Mouse (Mus musculus) heart, postnatal 10 days (tissue): ENCODE results near the gene Dclk2. TPM values are rescaled to one million over a fixed set of nuclear protein-coding genes. Genes with fewer than 3 reads are reported as not detected.

ENCODE experiments used
- DNase-seq, 2 experiments: peaks; one replicate each; pipeline ENCODE4 v3.0.0; 2021
- intact Hi-C: fragments of 180-260 bp; cut with DNase I; formaldehyde crosslinking; loops from one replicate; pipeline ENCODE4 v1.15.1; 2025
- total RNA-seq, 2 experiments: library from RNA; stranded (reverse); gene quantifications; 2 replicates each; pipeline ENCODE4 v1.2.3; 2021

Gene Dclk2
- 1 to 10 TPM; 5.0 to 5.3 TPM for total RNA-seq

DNA sequence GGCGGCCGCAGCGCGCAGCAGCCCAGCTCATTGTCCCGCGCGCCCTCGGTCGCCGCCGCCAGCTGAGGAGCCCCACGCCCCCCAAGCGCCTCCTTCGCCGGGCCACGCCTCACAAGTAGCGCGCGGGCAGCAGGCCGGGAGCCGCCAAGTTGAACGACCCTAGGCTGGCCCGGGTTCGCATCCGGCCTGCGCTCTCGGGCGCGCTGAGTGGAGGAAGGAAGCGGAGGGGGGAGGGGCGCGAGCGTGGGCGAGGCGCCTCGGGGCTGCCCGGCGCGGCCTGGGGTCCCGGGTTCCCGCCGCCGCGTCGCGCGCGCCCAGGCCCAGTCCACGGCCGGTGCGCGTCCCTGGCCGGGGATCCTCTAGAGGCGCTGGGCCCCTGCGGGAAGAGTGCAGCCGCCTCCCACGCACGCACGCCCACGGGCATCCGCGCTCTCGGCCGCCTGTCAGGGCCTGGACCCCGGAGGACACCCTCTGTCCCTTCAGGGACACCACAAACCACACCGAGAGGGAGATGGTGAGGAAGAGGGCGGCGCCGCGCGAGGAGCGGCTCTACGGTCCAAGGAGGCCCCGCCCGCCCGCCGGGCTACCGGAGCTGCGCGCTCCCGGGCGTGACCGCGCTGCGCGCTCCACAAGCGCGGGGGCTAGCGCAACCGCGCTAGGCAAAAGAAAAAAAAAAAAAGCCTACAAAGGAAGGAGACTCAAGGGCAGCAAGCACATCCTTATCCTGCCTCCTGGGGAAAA is at the start of gene Dclk2:
Dclk2 (minus strand) TSS at position 510 of the 741 bp plus-strand sequence.
- peak; percentile 78 to 82 for DNase-seq
- intact Hi-C loops, result no loop called here

DNA sequence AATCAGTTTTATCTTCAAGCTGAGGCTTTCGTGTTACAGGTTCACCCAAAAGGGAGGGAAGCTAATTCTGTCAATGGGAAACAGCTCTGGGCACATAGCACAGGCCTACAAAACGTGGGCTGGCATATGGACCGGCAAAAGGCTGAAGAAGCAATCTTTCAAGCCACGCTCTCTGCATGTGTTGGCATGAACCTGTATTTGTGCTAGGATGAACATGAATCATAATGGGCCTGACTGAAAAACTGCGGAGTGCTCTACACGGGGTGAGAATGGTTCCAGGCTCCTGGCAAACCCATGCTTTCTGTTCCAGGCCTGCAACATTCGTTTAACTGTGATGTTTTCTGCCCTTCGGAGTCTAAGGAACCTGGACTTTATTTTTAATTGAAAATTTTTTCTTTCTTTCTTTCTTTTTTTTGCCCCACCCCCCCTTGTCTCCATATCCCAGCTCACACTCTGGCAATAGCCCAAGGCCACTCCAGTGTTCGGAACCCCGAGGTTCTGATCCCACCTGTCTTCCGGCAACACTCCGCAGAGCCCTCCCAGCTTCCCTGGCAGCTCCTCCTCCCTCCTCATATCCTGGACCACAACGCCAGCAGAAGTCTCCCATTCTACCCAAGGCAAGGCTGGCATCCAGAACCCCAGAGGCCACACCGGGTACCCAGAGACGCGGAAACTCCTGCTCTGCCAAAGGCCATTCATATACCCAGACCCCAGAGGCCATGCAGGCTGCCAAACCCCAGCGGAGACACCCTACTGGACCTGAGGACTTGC is 42.2 kb upstream of the Dclk2 start:
- no peak for DNase-seq
- intact Hi-C loops, result no loop called here

DNA sequence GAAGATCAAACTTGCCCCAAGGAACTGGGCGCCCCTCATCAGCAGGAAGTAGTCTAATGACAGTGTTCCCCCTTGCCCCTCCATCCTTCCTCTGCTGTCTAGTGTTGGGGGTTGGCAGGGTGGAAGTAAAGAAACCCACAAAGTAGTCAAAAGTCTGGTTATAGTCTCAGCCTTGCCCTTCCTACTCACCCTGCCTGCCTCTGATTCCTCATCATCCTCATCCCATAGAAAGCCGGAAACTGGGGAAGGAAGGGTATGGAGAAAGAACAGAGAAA is 40.7 kb upstream of the Dclk2 start:
- intact Hi-C loops, result no loop called here
- DNase-seq, result no peak

DNA sequence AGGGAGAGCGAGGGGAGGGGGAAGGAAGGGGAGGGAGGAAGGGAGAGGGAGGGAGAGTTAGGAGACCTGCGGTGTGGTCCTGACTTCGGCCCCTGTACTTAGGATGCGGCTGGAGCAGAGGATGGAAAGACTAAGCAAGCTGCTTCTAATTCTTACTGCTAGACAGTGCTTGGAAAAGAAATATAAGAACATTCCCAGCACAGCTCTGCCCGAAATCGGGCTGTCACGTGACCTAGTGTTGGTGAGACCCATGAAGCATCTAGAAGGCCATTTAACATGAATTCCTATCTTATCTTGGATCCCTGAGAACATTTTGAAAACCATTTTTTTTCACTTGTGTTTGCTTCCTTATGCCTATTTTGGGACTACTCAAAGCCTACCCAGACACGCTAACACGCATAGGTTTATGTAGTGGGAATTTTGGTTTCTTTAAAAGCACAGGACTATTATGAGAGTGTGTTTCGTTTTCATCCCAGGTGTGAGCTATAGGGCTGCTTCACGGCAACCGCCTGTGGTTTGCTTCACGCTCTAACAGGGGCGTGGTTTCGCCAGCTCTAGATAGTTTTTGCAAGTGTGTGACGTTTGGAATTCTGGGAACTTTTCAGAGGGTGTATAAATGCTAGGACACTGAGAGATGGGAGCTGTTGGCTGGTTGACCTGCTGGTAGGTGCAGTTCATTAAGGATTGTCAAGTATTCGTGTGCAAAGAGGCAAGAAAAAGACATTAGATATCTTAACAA is 40.2 kb upstream of the Dclk2 start:
- intact Hi-C loops, result no loop called here
- no peak for DNase-seq

DNA sequence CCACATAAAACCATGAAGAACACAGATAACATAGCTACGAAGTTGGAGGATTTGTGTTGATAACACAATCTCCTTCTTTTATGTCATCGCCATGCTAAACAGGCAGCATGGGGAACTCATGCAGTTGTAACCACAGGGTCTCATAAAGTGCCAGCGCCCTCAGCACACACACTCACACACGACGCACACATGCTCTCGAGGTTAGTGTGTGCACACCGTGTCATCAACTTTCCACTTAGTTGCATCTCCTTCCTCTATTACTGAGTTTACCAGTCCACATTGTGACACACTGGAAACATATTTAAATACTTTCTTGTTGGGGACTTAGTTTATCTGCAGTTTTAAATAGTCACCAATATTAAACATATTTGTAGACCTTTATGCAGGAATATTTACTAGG is 38.4 kb upstream of the Dclk2 start:
- intact Hi-C loops, result no loop called here
- no peak for DNase-seq

DNA sequence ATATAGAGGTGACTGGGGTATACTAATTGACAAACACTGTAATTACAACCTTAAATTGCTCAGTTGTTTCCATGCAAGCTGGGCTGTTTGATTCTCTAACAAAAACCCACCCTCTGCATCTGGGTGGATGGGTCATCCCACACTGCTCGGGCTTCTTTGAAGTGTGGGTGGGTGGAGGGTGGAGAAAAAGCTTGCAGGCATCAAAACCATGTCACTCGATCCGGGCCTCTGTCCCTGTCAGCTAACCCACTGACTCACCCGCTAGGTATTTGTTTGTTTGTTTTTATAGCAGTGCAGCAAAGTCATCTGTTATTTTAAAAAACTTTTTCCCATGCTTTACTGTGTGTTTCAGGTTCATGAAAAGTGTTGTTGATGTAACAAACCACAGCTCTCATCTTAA is 34.7 kb upstream of the Dclk2 start:
- DNase-seq, result no peak
- intact Hi-C loops, result no loop called here

DNA sequence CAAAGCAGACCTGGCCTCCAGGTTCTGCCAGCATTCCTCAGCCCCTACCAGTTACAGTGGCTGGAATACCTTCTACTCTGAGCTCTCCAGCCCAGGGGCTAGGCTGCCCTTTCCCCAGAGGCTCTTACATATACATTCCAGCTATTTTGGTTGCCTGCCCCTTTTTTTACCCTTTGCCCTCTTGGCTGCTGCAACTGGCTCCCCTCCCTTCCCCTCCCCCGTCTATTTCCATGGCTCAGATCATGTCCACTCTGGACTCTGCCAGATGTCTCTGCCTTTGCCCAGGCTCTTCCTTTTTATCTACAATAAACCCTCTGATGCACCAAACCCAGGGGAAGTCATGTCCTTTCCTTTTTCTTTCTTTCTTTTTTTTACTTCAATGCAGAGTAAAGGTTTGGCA is 33.9 kb upstream of the Dclk2 start:
- intact Hi-C loops, result no loop called here
- DNase-seq, result no peak

DNA sequence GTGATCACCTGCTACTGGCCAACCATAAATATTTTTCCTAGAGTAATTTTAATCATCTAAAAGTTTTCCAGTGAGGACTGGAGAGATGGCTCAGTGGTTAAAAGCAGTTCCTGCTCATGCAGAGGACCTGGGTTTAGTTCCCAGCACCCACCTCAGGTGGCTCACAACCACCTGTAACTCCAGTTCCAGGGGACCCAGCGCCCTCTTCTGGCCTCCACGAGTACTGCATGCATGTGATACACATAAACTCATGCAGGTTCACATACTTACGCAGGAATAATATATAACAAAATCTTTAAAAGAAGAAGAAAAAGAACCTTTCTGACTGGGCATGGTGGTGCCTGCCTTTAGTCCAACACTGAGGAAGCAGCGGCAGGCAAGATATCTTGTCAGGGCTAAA is 33.2 kb upstream of the Dclk2 start:
- intact Hi-C loops, result no loop called here
- DNase-seq, result no peak

DNA sequence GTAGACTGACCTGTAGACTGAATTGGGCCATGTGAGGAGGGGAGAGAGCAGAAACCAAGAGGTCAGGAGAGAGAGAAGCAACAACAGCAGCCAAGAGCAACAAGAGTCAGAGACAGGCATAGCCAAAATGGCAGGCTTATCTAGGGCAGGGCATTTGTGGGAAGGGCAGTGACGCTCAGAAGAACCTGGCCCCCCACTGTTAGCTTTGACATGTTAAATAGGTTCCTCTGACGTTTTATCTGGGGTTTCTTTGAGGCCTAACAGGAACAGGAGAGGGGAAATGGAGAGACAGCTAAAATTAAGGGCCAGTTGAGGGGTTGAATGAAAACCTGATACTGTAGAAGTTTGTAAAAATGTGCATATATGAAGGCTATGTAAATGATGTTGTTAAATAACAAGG is 30.0 kb upstream of the Dclk2 start:
- intact Hi-C loops, result no loop called here
- no peak for DNase-seq

DNA sequence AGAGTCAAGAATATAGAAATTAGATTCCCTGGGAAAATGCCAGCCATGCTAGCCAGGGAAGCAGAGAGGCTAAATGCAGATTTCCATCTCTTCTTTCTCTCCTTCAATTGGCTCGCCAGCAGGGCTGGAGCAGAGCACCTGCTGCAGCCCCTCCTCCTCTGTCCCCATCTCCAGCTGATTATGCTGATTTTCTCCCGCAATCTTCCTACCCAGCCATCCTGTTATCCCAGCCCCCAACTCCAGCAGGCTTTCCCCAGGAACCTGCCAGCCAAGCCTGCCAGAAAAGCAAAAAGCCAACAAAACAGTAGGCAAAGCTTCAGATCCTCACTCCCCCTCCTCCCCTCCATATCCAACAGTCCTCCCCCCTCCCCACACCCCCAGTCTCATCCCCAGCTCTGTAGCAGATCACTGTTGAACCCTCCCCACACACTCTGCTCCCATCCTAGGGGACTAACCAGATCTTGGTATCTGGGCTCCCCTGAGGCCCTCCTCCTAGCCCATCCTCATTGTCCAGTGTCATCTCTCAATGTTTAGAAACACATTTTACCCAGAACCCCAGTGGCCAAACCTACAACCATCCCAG is 15.7 kb upstream of the Dclk2 start:
- intact Hi-C loops, result no loop called here
- no peak for DNase-seq

DNA sequence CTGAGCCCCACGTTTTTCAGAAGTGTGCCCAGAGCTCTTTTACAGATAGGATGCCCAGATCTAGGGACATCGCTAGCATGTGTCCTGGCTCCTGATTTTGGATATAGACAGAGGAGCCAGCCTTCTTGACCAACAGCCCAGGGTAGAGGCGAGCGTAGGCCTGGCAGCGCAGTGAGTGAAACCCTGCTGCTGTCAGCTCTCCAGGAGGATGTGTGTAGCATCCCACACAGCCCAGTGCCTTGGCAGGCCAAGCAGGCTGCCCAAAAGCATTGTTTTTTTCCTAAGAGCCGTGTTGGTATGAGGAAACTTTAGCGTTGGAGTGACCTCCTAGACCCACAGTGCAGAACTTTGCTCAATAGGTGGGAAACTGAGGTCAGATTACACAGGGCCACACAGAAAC is 12.8 kb upstream of the Dclk2 start:
- DNase-seq, result no peak
- intact Hi-C loops, result no loop called here

DNA sequence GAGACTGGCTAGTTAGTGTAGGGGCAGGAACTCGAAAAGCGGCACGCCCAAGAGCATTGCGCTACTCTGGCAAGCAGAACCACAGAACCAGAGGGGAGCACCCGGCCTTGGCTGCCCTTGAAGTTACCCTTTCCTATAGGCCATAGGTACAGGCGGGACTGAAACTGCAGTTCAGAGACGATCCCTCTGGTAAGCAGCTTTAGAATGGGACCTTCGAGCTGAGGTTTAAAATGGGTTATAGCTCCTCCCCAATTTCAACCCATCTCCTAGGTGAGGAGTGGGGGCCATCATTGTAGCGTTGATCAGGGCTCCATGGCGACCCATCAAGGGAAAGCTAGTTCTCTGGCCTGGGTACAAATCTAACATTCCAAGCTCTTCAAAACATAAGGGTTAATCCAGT is 3.0 kb upstream of the Dclk2 start:
- DNase-seq, result no peak
- intact Hi-C loops, result no loop called here

DNA sequence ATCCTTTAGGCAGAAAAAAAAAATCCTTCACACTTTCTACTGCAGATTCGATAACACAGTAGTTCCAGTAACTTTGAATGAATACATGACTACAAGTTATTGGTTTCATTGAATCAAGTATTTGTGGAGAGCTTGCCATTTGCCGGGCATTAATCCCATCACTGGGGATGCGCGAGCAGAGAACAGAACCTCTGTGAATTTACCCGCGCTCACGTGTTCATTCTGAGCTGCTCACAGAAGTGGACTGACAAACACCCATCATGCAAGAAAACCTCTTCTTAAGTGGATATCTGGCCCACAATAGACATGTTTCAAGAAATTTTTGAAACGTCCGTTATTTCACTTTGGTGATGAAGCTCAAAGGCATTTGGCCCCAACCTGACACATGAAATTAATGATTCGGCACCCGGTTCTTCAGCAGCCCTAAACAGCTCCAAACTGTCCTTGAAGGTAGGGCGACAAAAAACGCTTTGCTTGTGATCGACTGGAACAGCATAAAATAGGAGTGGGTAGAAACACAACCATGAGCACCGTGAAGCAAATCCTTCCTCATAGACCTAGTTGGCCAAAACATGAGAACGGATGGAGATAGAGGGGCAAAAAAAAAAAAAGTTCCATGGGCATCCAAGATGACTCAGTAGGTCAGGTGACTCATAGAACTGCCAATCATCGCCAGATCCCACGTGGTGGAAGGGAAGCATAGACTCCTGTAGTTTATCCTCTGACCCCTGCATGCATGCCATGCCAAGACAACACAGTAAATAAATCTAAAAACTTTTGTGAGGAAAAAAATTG is 726 bp upstream of the Dclk2 start:
- intact Hi-C loops, result no loop called here
- peak in 1 of 2 experiments; percentile 9 for DNase-seq

DNA sequence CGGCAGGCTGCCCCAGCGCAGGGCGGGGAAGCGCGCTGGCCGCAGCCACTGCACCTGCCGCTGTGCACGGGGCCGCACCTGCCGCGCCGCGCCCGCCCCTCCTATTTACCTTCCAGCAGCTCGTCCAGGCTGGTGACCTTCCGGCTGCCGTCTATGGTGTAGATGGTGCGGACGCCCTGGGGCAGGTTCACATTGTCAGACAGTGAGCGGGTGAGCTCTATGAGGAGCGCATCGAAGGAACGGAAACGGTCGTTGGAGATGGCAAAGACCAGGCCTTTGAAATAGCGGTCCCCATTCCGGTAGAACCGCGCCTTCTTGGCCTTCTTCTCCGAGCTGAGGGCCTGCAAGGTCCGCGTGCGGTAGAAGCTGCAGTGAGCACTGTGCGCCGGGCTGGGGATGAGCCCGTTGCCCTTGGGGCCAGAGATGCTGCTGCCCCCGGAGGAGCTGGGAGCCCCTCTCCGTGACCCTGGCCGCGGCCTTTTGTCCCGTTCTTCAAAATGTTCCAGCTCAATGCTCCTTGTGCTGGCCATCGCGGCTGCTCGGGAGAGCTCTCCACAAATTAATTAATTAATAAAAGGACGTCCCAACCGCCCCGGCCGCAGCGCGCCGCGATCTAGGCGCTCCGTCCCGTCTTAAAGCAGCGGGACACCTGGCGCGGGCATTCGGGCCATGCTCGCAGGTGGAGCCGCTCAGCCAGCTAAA is 860 bp downstream of the Dclk2 start:
- DNase-seq, result no peak
- intact Hi-C loops, result no loop called here

DNA sequence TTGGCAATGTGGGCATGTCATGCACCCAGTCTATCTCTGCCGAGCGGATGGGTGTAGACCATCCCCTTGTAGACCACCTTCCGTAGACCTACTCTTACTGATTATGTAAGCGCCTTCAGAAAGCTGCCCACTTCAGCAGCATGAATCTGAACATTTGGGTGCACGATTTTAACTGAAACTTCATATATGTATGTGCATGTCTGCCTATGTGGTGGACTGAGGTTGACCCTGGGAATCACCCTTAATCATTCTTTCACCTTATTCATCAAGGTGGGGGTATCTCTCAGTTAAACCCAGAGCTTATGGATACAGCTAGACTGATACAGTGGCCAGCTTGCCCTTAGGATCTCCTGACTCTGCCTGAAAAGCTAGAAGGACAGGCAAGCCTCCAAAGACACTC is 3.6 kb downstream of the Dclk2 start:
- intact Hi-C loops, result no loop called here
- no peak for DNase-seq

DNA sequence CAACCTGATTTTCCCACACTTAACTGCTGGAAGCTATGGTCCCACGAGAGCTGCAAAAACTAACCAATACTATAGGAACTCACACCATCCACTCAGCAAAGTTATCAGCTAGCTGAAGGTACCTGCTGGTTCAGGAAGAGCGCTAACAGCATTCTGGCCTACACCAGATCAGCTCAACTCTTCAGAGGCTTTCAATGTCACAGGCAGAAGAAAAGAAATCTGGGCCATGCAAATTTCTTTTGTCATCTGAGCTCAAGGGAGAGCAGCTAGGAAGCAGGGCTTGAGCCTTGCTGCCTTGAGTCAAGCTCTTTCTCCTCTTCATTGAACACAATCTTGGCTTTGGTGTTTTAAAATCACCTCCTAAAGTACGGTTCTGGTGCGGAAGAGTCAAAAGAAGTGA is 4.0 kb downstream of the Dclk2 start:
- DNase-seq, result no peak
- intact Hi-C loops, result no loop called here

DNA sequence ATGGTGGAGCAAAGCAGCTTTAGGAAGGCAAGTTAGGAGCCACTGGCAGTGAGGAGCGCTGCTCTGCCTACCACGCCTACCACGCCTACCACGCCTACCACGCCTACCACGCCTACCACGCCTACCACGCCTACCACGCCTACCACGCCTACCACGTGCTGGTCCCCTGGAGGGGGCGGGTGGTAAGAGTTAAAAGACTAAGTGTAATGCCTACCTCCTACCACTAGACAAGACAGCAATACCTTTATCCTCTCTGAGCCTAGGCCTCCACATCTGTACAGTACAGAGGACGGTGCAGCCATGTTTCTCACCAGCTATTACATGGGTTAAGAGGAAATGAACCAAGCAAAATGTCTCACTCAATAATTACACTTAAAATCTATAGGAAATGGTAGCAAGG is 5.4 kb downstream of the Dclk2 start:
- intact Hi-C loops, result no loop called here
- no peak for DNase-seq

DNA sequence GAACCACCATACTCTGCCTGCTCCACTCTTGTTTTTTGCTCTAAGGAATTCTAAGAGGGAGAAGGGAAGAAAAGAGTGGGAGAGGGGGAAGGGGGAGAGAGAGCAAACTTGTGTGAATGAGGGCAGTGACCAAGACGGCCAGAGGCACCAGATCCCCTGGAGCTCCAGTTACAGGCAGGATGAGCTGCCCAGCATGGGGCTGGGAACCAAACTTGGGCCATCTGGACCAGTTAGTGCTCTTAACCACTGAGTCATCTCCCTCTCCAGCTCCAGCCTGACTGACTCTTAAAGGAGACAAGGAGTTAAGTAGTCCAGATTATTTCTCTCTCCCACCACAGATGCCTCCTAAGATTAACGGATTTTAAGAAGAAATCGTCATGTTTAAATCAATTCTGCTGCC is 6.3 kb downstream of the Dclk2 start:
- intact Hi-C loops, result no loop called here

DNA sequence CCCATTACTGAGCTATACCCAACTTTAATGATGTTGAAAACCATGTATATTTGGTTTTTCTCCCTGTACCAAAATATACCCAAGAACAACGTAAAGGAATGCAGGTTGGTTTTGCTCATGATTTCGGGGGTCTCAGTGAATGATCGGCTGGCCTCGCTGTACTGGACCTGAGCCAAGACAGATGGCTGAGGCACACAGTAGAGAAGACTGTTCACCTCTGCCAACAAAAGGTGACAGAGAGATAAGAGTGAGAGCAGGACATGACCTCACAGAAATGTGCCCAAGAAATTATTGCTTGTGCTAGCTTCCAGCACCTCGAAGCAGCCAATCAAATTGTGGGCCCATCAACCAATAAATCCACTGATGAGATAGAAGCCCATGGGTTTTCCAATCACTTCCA is 22.3 kb downstream of the Dclk2 start:
- intact Hi-C loops, result no loop called here
- no peak for DNase-seq

More for the DNA sequence above, 6.3 kb downstream of the Dclk2 start:
- no peak for DNase-seq

DNA sequence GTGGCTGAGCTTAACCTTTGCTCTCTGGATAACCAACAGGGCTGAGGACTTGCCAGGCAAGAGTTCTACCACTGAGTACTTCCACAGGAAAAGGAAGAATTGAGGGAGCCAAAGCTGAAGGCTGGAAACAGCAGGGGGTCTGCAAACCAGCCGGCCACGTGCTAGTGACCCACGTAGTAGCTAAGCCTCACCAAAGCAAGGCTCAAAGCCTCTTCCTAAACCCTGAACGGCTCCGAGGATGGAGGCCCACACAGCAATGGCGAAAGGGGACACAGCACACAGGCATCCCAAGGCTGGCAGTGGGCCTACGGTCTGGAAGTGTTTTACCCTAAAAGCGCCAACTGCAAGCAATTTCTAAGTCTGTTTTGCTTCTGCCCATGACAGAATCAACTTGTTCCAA is 23.1 kb downstream of the Dclk2 start:
- intact Hi-C loops, result no loop called here
- no peak for DNase-seq
